Mouse (Mus musculus) R1 (cell line): ENCODE measurements around the gene Neurl4.
A peak's percentile ranks its signal among the peaks of the same experiment; 100 is the strongest.

Experiments
- DNase-seq: peaks from one replicate; pipeline ENCODE4 v3.0.0-alpha.2; 2018; ENCODE audit warnings: low read depth, low spot score

Neurl4 gene

GRCm38 (mm10) chr11:69953267-69953915, 52.5 kb downstream of the Neurl4 start:
- no peak for DNase-seq

DNA sequence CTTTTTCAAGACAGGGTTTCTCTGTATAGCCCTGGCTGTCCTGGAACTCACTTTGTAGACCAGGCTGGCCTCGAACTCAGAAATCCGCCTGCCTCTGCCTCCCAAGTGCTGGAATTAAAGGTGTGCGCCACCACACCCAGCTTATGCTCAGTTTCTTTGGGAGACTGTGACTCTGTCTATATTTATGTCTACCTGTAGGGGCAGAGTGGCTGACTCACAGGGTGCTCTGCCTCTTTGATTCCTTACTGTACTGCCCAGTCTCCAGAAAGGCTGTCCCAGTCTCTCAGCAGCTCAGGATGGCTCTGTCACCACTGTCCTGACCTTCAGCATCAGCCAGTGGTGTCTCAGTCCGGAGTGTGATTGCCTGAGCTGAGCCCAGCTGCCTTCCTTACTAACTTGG, 54.7 kb downstream of the Neurl4 start:
- DNase-seq: peak; percentile 40

- DNase-seq: no peak
Measured at GRCm38 (mm10) chr11:69956218-69956617, 55.3 kb downstream of the Neurl4 start.

GRCm38 (mm10) chr11:69960616-69961015, 59.7 kb downstream of the Neurl4 start:
- peak; percentile 86 for DNase-seq

GRCm38 (mm10) chr11:69961841-69962240, 61.0 kb downstream of the Neurl4 start:
- no peak for DNase-seq
